Mouse (Mus musculus): ENCODE measurements around the gene Usp47. TPM values are rescaled to one million over a fixed set of nuclear protein-coding genes. Genes with fewer than 3 reads are reported as not detected.
A peak's percentile ranks its signal among the peaks of the same experiment; 100 is the strongest.

The Usp47 gene
- polyA plus RNA-seq, 1 experiment from 2014 or later: 91.3 TPM

- no peaks in the 10 kb centered on the region for H3K9me3 ChIP-seq
- no peak for ATAC-seq (replicated peaks)
- no peak overlapping the region for H3K4me3 ChIP-seq
- 70% methylated on average over 4 of the region's 4 CpGs for WGBS
- H3K27me3 ChIP-seq: no peaks in the 10 kb centered on the region
- H3K4me2 ChIP-seq (replicated peaks): no peak overlapping the region
- no peak overlapping the region for H3K27ac ChIP-seq (replicated peaks)
- H3K4me1 ChIP-seq: peaks cover 3% of the 10 kb centered on the region; the same call in 1 of the 2 replicates
- H3K36me3 ChIP-seq: no peaks in the 10 kb centered on the region
- H3K9ac ChIP-seq (replicated peaks): no peak overlapping the region
These were observed 104.7 kb downstream of the Usp47 start for GRCm38 (mm10) chr7:112127954-112128353.

DNA sequence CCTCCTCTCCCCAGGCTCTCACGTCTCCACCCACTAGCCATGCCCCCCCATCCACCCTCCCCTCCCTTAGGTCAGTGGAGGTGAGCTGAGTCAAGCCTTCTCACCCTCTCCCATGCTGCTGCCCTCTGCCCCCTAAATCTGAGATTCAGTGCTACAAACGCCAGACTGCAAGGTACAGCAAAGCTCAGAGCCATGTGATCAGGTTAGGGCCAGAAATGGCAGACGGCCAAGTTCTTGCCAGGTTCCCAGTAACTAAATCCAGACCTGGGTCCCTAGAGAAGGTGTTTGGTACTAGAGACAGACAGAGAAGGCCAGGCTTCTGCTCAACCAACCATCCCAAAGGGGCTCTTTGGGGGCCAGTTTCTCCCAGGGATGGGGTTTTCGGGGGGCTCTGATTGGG lies 105.5 kb downstream of the Usp47 start:
- Histone ChIP-seq H3K9ac (replicated peaks) (no peak overlapping the region), H3K9me3 (no peaks in the 10 kb centered on the region), H3K36me3 (no peaks in the 10 kb centered on the region), H3K27ac (replicated peaks) (no peak overlapping the region), H3K4me2 (replicated peaks) (no peak overlapping the region), H3K4me3 (no peak overlapping the region), H3K4me1 (peaks cover 3% of the 10 kb centered on the region; the same call in 1 of the 2 replicates), H3K27me3 (no peaks in the 10 kb centered on the region)
- 77% methylated on average over 4 of the region's 4 CpGs for WGBS
- no peak for ATAC-seq (replicated peaks)

DNA sequence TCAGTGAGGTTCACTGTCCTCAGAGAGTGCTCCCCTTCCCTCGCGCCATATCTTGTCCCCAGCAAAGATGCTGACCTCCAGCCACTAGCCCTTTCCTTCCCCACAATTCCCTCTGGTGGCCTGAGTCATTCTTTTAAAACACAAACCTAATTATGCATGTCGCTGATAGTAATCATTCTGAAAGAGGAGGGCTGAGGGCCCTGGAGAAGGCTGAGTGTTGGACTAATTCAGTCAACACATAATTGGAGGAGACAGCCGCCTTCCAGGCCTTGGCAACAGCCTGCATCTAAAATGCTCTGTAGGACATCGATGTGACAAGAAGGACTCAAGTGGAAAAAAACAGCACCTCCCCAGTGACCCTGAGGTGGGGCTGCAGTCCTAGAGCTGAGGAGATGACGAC lies 106.5 kb downstream of the Usp47 start:
- Histone ChIP-seq H3K36me3 (no peaks in the 10 kb centered on the region), H3K4me3 (no peak overlapping the region), H3K4me2 (replicated peaks) (no peak overlapping the region), H3K9ac (replicated peaks) (no peak overlapping the region), H3K27ac (replicated peaks) (no peak overlapping the region), H3K4me1 (peaks cover 3% of the 10 kb centered on the region; the same call in 1 of the 2 replicates), H3K9me3 (no peaks in the 10 kb centered on the region), H3K27me3 (no peaks in the 10 kb centered on the region)
- WGBS: 77% methylated on average over 6 of the region's 6 CpGs
- no peak for ATAC-seq (replicated peaks)

GRCm38 (mm10) chr7:112130660-112131059 lies 107.4 kb downstream of the Usp47 start:
- H3K4me1 ChIP-seq: peaks cover 3% of the 10 kb centered on the region; the same call in 1 of the 2 replicates
- H3K9me3 ChIP-seq: no peaks in the 10 kb centered on the region
- no peak overlapping the region for H3K4me3 ChIP-seq
- H3K36me3 ChIP-seq: no peaks in the 10 kb centered on the region
- no peak overlapping the region for H3K4me2 ChIP-seq (replicated peaks)
- ATAC-seq (replicated peaks): no peak
- H3K27me3 ChIP-seq: no peaks in the 10 kb centered on the region
- H3K9ac ChIP-seq (replicated peaks): no peak overlapping the region
- 98% methylated on average over 3 of the region's 3 CpGs for WGBS
- no peak overlapping the region for H3K27ac ChIP-seq (replicated peaks)

GRCm38 (mm10) chr7:112132005-112132404 lies 108.7 kb downstream of the Usp47 start:
- Histone ChIP-seq H3K27ac (replicated peaks) (peak overlapping the region; percentile 30), H3K4me1 (peaks cover 3% of the 10 kb centered on the region; the same call in 1 of the 2 replicates), H3K9ac (replicated peaks) (no peak overlapping the region), H3K4me2 (replicated peaks) (no peak overlapping the region), H3K36me3 (no peaks in the 10 kb centered on the region), H3K27me3 (no peaks in the 10 kb centered on the region), H3K9me3 (no peaks in the 10 kb centered on the region), H3K4me3 (no peak overlapping the region)
- 15% methylated on average over 6 of the region's 6 CpGs for WGBS
- peak; percentile 68; the same call in 1 of the 2 replicates for ATAC-seq (replicated peaks)

GRCm38 (mm10) chr7:112133277-112133676 lies 110.0 kb downstream of the Usp47 start:
- Histone ChIP-seq H3K4me3 (no peak overlapping the region), H3K9me3 (no peaks in the 10 kb centered on the region), H3K36me3 (no peaks in the 10 kb centered on the region), H3K27me3 (no peaks in the 10 kb centered on the region), H3K4me1 (no peaks in the 10 kb centered on the region), H3K9ac (replicated peaks) (no peak overlapping the region), H3K27ac (replicated peaks) (no peak overlapping the region), H3K4me2 (replicated peaks) (no peak overlapping the region)
- ATAC-seq (replicated peaks): no peak
- 87% methylated on average over 5 of the region's 5 CpGs for WGBS

GRCm38 (mm10) chr7:112135161-112135560 lies 111.9 kb downstream of the Usp47 start:
- Histone ChIP-seq H3K27ac (replicated peaks) (no peak overlapping the region), H3K4me2 (replicated peaks) (no peak overlapping the region), H3K4me1 (no peaks in the 10 kb centered on the region), H3K27me3 (no peaks in the 10 kb centered on the region), H3K9me3 (no peaks in the 10 kb centered on the region), H3K9ac (replicated peaks) (no peak overlapping the region), H3K36me3 (no peaks in the 10 kb centered on the region), H3K4me3 (no peak overlapping the region)
- ATAC-seq (replicated peaks): no peak
- WGBS: 94% methylated on average over 4 of the region's 4 CpGs

GRCm38 (mm10) chr7:112136537-112136936 lies 113.2 kb downstream of the Usp47 start:
- ATAC-seq (replicated peaks): no peak
- Histone ChIP-seq H3K36me3 (no peaks in the 10 kb centered on the region), H3K9me3 (no peaks in the 10 kb centered on the region), H3K27me3 (no peaks in the 10 kb centered on the region), H3K9ac (replicated peaks) (no peak overlapping the region), H3K4me3 (no peak overlapping the region), H3K4me2 (replicated peaks) (no peak overlapping the region), H3K27ac (replicated peaks) (no peak overlapping the region), H3K4me1 (no peaks in the 10 kb centered on the region)
- 68% methylated on average over 5 of the region's 5 CpGs for WGBS

- no peaks in the 10 kb centered on the region for H3K36me3 ChIP-seq
- WGBS: 83% methylated on average over 7 of the region's 7 CpGs
- no peak overlapping the region for H3K4me3 ChIP-seq
- H3K27me3 ChIP-seq: no peaks in the 10 kb centered on the region
- H3K4me2 ChIP-seq (replicated peaks): no peak overlapping the region
- no peak for ATAC-seq (replicated peaks)
- H3K9me3 ChIP-seq: no peaks in the 10 kb centered on the region
- no peak overlapping the region for H3K9ac ChIP-seq (replicated peaks)
- H3K27ac ChIP-seq (replicated peaks): no peak overlapping the region
- peaks cover 8% of the 10 kb centered on the region; the same call in 1 of the 2 replicates for H3K4me1 ChIP-seq
These were observed 114.8 kb downstream of the Usp47 start for GRCm38 (mm10) chr7:112138168-112138508.

- Histone ChIP-seq H3K27me3 (no peaks in the 10 kb centered on the region), H3K4me3 (no peak overlapping the region), H3K36me3 (no peaks in the 10 kb centered on the region), H3K27ac (replicated peaks) (no peak overlapping the region), H3K9me3 (no peaks in the 10 kb centered on the region), H3K4me2 (replicated peaks) (no peak overlapping the region), H3K9ac (replicated peaks) (no peak overlapping the region), H3K4me1 (peaks cover 13% of the 10 kb centered on the region; the same call in 1 of the 2 replicates)
- 83% methylated on average over 11 of the region's 11 CpGs for WGBS
- no peak for ATAC-seq (replicated peaks)
These were observed 115.5 kb downstream of the Usp47 start for GRCm38 (mm10) chr7:112138509-112139405.

- Histone ChIP-seq H3K27me3 (no peaks in the 10 kb centered on the region), H3K9ac (replicated peaks) (no peak overlapping the region), H3K4me2 (replicated peaks) (no peak overlapping the region), H3K4me1 (peaks cover 18% of the 10 kb centered on the region; the same call in 1 of the 2 replicates), H3K4me3 (no peak overlapping the region), H3K9me3 (no peaks in the 10 kb centered on the region), H3K36me3 (no peaks in the 10 kb centered on the region), H3K27ac (replicated peaks) (no peak overlapping the region)
- 89% methylated on average over 2 of the region's 2 CpGs for WGBS
- no peak for ATAC-seq (replicated peaks)
These were observed 117.4 kb downstream of the Usp47 start for GRCm38 (mm10) chr7:112140725-112141124.

DNA sequence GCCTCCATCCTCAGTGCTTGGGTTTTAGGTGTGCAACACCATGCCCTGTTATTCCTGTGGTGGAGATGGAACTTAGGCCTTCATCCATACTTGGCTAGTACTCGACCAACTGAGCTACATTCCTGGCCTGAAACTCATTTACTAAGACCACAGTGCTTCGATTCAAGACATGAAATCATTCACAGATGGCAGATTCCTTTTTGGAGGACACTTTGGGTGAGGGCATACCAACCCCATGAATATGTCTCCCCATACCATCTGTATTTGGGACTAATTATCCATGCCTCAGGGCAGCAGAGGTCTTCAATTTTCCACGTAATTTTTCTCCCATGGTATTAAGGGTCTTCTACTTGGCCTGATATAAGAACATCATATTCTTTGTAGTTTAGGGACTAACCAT lies 119.3 kb downstream of the Usp47 start:
- Histone ChIP-seq H3K4me3 (no peak overlapping the region), H3K36me3 (no peaks in the 10 kb centered on the region), H3K27ac (replicated peaks) (peak overlapping the region; percentile 47; the same call in 1 of the 2 replicates), H3K4me2 (replicated peaks) (no peak overlapping the region), H3K9ac (replicated peaks) (no peak overlapping the region), H3K27me3 (no peaks in the 10 kb centered on the region), H3K4me1 (peaks cover 18% of the 10 kb centered on the region; the same call in 1 of the 2 replicates), H3K9me3 (no peaks in the 10 kb centered on the region)
- no peak for ATAC-seq (replicated peaks)
- 65% methylated on average over 3 of the region's 3 CpGs for WGBS
